Mouse (Mus musculus) cerebellum, postnatal 14 days (tissue): ENCODE measurements at regions not wholly inside any gene's neighbourhood (a gene's known extent, or its start where the extent isn't known, plus 50 kb on each side); places are given as distances from the start of the nearest gene placed in this dataset.
"Not testable (repeated sequence)": the region's sequence is repeated elsewhere in the genome, so short reads cannot be mapped to it uniquely, and the experiment has no call there.

Experiments used
- DNase-seq, 2 experiments: peaks; one replicate each; pipeline ENCODE4 v3.0.0; 2021; ENCODE audit warnings: mixed read lengths in 2 of 2

GRCm38 (mm10) chr1:145784370-145784769 lies 710.2 kb upstream of the Brinp3 start:
- DNase-seq: not testable (repeated sequence)

- peak; percentile 87 to 92 for DNase-seq
Measured at GRCm38 (mm10) chr1:145806390-145806948, 688.1 kb upstream of the Brinp3 start.

GRCm38 (mm10) chr1:145847047-145847446 lies 647.5 kb upstream of the Brinp3 start:
- no peak for DNase-seq
